Mouse (Mus musculus) CH12.LX (cell line): ENCODE results near the gene Samd9l. TPM values are rescaled to one million over a fixed set of nuclear protein-coding genes. Genes with fewer than 3 reads are reported as not detected.

Experiments
- DNase-seq: peaks from one replicate; pipeline ENCODE4 v3.0.0-alpha.2; 2013; ENCODE audit errors: extremely low read depth
- H3K27ac ChIP-seq: 2 replicates; pipeline ENCODE4 v1.5.1; 2012; ENCODE audit warnings: low read depth, mild to moderate bottlenecking, control low read depth, moderate library complexity; ENCODE audit not compliant: insufficient read depth
- H3K27me3 ChIP-seq: replicated peaks from 2 replicates; pipeline ENCODE3; 2012; ENCODE audit warnings: inconsistent platforms
- H3K36me3 ChIP-seq, 2 experiments: replicated peaks in 1 of 2; 2 replicates each; pipeline versions ENCODE3 to v1.6.1; 2012; ENCODE audit warnings: inconsistent platforms in 1 of 2, low read length in 1 of 2, mild to moderate bottlenecking in 1 of 2, mixed read lengths in 1 of 2, moderate library complexity in 1 of 2; ENCODE audit not compliant: control insufficient read depth in 1 of 2, insufficient read depth in 1 of 2
- H3K4me1 ChIP-seq, 2 experiments: 2 replicates each; pipeline ENCODE4 v1.6.1; 2012; ENCODE audit warnings: inconsistent platforms in 1 of 2, moderate library complexity in 1 of 2; ENCODE audit not compliant: insufficient read depth in 2 of 2, control insufficient read depth in 1 of 2
- H3K4me2 ChIP-seq: 2 replicates; pipeline ENCODE4 v1.6.1; 2012; ENCODE audit warnings: low read depth, mild to moderate bottlenecking, control low read depth; ENCODE audit not compliant: poor library complexity, insufficient read depth, severe bottlenecking
- H3K4me3 ChIP-seq, 3 experiments: fragments of 150-350 bp in 1 of 3; sonication (generic) in 1 of 3; replicated peaks in 1 of 3; 2 replicates each; pipeline versions ENCODE3 to v1.5.1; 2011 to 2012; ENCODE audit warnings: low read depth in 2 of 3, low read length in 2 of 3, mild to moderate bottlenecking in 2 of 3, moderate library complexity in 2 of 3, control low read depth in 1 of 3, improper control_type of control experiment in 1 of 3, inconsistent platforms in 1 of 3, mixed read lengths in 1 of 3; ENCODE audit not compliant: poor library complexity in 1 of 3
- H3K79me2 ChIP-seq: replicated peaks from 2 replicates; pipeline ENCODE4 v1.6.1; 2012; ENCODE audit warnings: mild to moderate bottlenecking, moderate library complexity; ENCODE audit not compliant: control insufficient read depth, poor library complexity, insufficient read depth, severe bottlenecking; ENCODE audit errors: extremely low read depth
- H3K9ac ChIP-seq: 2 replicates; pipeline ENCODE4 v1.6.1; 2012; ENCODE audit warnings: low read depth, mild to moderate bottlenecking, control low read depth, moderate library complexity; ENCODE audit not compliant: insufficient read depth
- H3K9me3 ChIP-seq: replicated peaks from 2 replicates; pipeline ENCODE3; 2012; ENCODE audit warnings: low read length, inconsistent platforms, mixed read lengths
- CHD2 ChIP-seq: IDR thresholded peaks from 2 replicates; pipeline ENCODE4 v1.6.1; 2011; ENCODE audit warnings: low read length, improper control_type of control experiment
- CTCF ChIP-seq, 2 experiments: IDR thresholded peaks in 1 of 2; conservative IDR thresholded peaks in 1 of 2; 2 replicates each; pipeline ENCODE4 v1.5.1; 2011 to 2012; ENCODE audit warnings: low read depth in 2 of 2, low read length in 2 of 2, improper control_type of control experiment in 1 of 2, inconsistent platforms in 1 of 2, mild to moderate bottlenecking in 1 of 2, moderate library complexity in 1 of 2
- E2F4 ChIP-seq: IDR thresholded peaks from 2 replicates; pipeline ENCODE4 v1.6.1; 2011; ENCODE audit warnings: low read depth, low read length, improper control_type of control experiment; ENCODE audit not compliant: insufficient replicate concordance
- EP300 ChIP-seq: IDR thresholded peaks from 2 replicates; pipeline ENCODE4 v1.6.1; 2011; ENCODE audit warnings: low read length, improper control_type of control experiment
- ETS1 ChIP-seq: conservative IDR thresholded peaks from 2 replicates; pipeline ENCODE4 v1.6.1; 2012; ENCODE audit warnings: low read depth, mild to moderate bottlenecking, inconsistent platforms, low read length, improper control_type of control experiment, moderate library complexity
- GABPA ChIP-seq: IDR thresholded peaks from 2 replicates; pipeline ENCODE4 v1.6.1; 2012; ENCODE audit warnings: low read depth, low read length, improper control_type of control experiment, inconsistent platforms; ENCODE audit not compliant: insufficient replicate concordance
- HCFC1 ChIP-seq: IDR thresholded peaks from 2 replicates; pipeline ENCODE4 v1.6.1; 2012; ENCODE audit warnings: low read depth, mild to moderate bottlenecking, inconsistent platforms, low read length, improper control_type of control experiment
- KAT2A ChIP-seq: IDR thresholded peaks from 2 replicates; pipeline ENCODE4 v1.6.1; 2012; ENCODE audit warnings: low read length, improper control_type of control experiment, inconsistent platforms; ENCODE audit not compliant: insufficient replicate concordance
- MAFK ChIP-seq: IDR thresholded peaks from 2 replicates; pipeline ENCODE4 v1.6.1; 2011; ENCODE audit warnings: low read length, improper control_type of control experiment; ENCODE audit not compliant: insufficient replicate concordance
- MAZ ChIP-seq: IDR thresholded peaks from 2 replicates; pipeline ENCODE4 v1.6.1; 2012; ENCODE audit warnings: low read depth, mild to moderate bottlenecking, inconsistent platforms, low read length, improper control_type of control experiment, moderate library complexity
- MEF2A ChIP-seq: IDR thresholded peaks from 2 replicates; pipeline ENCODE4 v1.6.1; 2014; ENCODE audit warnings: low read depth, mild to moderate bottlenecking, inconsistent platforms, low read length, improper control_type of control experiment, borderline replicate concordance
- MXI1 ChIP-seq: IDR thresholded peaks from 2 replicates; pipeline ENCODE4 v1.6.1; 2011; ENCODE audit warnings: mild to moderate bottlenecking, low read depth, low read length, improper control_type of control experiment
- NELFE ChIP-seq: IDR thresholded peaks from 2 replicates; pipeline ENCODE4 v1.6.1; 2011; ENCODE audit warnings: low read depth, low read length, improper control_type of control experiment
- PAX5 ChIP-seq: IDR thresholded peaks from 2 replicates; pipeline ENCODE4 v1.6.1; 2012; ENCODE audit warnings: low read length, inconsistent platforms, mixed read lengths
- POLR2A ChIP-seq: IDR thresholded peaks from 2 replicates; pipeline ENCODE4 v1.6.1; 2011; ENCODE audit warnings: low read depth, mild to moderate bottlenecking, improper control_type of control experiment, low read length
- POLR2AphosphoS2 ChIP-seq: IDR thresholded peaks from 2 replicates; pipeline ENCODE4 v1.6.1; 2011; ENCODE audit warnings: low read depth, low read length, improper control_type of control experiment
- SMC3 ChIP-seq: IDR thresholded peaks from 2 replicates; pipeline ENCODE4 v1.6.1; 2011; ENCODE audit warnings: low read depth, low read length, improper control_type of control experiment
- TBP ChIP-seq: conservative IDR thresholded peaks from 2 replicates; pipeline ENCODE4 v1.6.1; 2011; ENCODE audit warnings: low read depth, low read length, improper control_type of control experiment
- TCF12 ChIP-seq: IDR thresholded peaks from 2 replicates; pipeline ENCODE4 v1.6.1; 2014; ENCODE audit warnings: low read depth, mild to moderate bottlenecking, inconsistent platforms, low read length, improper control_type of control experiment
- USF2 ChIP-seq: conservative IDR thresholded peaks from 2 replicates; pipeline ENCODE4 v1.6.1; 2011; ENCODE audit warnings: low read depth, low read length, improper control_type of control experiment
- ZMIZ1 ChIP-seq: IDR thresholded peaks from 2 replicates; pipeline ENCODE4 v1.6.1; 2012; ENCODE audit warnings: low read depth, mild to moderate bottlenecking, inconsistent platforms, low read length, improper control_type of control experiment
- dilution Hi-C: fragments of 300-500 bp; cut with MboI; formaldehyde crosslinking; loops from 2 replicates; pipeline ENCODE4 v1.14.3; 2020; ENCODE audit warnings: low sequenced_read_pairs; ENCODE audit not compliant: extremely low pct_unique_long_range_greater_than_20kb, extremely low pct_ligation_motif_present
- in situ Hi-C: fragments of 300-500 bp; cut with MboI; formaldehyde crosslinking; loops from 3 replicates; pipeline ENCODE4 v1.14.3; 2019; ENCODE audit warnings: low sequenced_read_pairs, low pct_ligation_motif_present, low pct_unique_long_range_greater_than_20kb, mixed read lengths
- polyA plus RNA-seq: library from polyadenylated mRNA; unstranded; fragments of >175 nt; gene quantifications from 2 replicates; pipeline ENCODE4 v1.2.1, GENCODE M21; 2012; ENCODE audit warnings: low read depth; ENCODE audit not compliant: insufficient read length
- total RNA-seq, 2 experiments: library from RNA; depleted of rRNA; stranded (reverse); fragments of 300-350 nt in 1 of 2; fragments of >200 nt in 1 of 2; gene quantifications; 2 replicates each; pipeline ENCODE4 v1.2.3; 2012 to 2014

Gene Samd9l
- total and polyA plus RNA-seq, 3 experiments: 3.7 to 20.0 (median 8.2) TPM

DNA sequence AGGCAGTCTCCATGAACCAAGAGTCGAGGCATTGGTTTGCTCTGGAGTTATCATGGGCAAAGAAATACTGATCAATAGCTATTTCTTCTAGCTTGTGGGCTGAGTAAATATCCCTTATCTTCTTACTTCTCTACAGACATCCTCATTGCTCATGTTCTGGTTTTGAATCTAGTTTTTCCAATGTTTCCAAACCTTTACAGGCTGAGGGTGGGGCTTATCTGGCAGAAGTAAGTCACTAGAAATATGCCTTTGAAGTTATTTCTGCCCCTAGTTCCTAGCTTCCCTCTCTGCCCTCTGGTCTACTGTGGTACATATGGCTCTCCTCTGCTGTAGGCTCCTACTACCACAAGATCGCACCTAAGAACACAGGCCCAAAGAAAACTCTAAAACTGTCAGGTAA, 20.2 kb downstream of the Samd9l start:
- Histone ChIP-seq H3K4me3 (no peak overlapping the region), H3K27me3 (no peaks in the 10 kb centered on the region), H3K36me3 (peaks cover 0 to 34% of the 10 kb centered on the region in 2 experiments), H3K4me2 (no peak overlapping the region), H3K27ac (no peak overlapping the region), H3K79me2 (no peaks in the 10 kb centered on the region), H3K4me1 (peaks cover 0 to 5% of the 10 kb centered on the region in 2 experiments; a peak in 1 of 4 replicates), H3K9me3 (no peaks in the 10 kb centered on the region), H3K9ac (no peak overlapping the region)
- TF ChIP-seq MEF2A (no peak), MAZ (no peak), PAX5 (no peak), ZMIZ1 (no peak), NELFE (no peak), E2F4 (no peak), ETS1 (no peak), EP300 (no peak), USF2 (no peak), POLR2AphosphoS2 (no peak), MXI1 (no peak), SMC3 (no peak), TBP (no peak), GABPA (no peak), CTCF (conservative IDR thresholded peaks at IDR 0.05 in 1 of 2, IDR thresholded peaks at IDR 0.05 in 1 of 2; ENCODE audit: low read depth in 2 of 2, low read length in 2 of 2) (no peak), MAFK (no peak)
- dilution Hi-C loops: no loop called here
- in situ Hi-C loops: no loop called here
- DNase-seq: no peak

DNA sequence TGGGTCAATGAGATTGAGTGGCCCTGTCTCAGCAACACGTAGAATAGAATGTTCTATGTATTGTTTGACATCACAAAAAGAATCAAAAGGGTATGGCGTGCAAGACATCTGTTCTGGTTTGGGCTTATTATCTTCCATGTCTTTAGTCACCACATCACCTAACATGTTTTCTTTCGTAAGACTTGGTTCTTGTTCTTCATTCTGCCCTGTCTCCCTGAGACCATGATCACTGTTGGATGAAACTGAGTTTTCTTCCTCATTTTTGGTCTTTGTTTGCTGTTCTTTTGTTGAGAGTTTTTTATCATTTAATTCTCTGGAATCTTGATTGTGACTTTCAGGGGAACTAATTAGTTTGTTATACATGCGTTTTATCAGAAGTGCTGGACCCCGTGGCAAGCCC, 22.7 kb downstream of the Samd9l start:
- dilution Hi-C loops: no loop called here
- in situ Hi-C loops: no loop called here
- H3K36me3 ChIP-seq: peaks cover 0 to 58% of the 10 kb centered on the region in 2 experiments
- H3K79me2 ChIP-seq: no peaks in the 10 kb centered on the region
- no peak overlapping the region for H3K9ac ChIP-seq
- TF ChIP-seq HCFC1 (no peak), ZMIZ1 (no peak), TCF12 (no peak), POLR2A (no peak), KAT2A (no peak), GABPA (no peak), EP300 (no peak), CHD2 (no peak), NELFE (no peak), USF2 (no peak)
- DNase-seq: no peak
- no peak overlapping the region for H3K4me2 ChIP-seq
- no peaks in the 10 kb centered on the region for H3K9me3 ChIP-seq
- no peak overlapping the region for H3K27ac ChIP-seq
- no peaks in the 10 kb centered on the region for H3K27me3 ChIP-seq
- no peaks in the 10 kb centered on the region for H3K4me1 ChIP-seq
- no peak overlapping the region for H3K4me3 ChIP-seq
